Mouse (Mus musculus) spleen, postnatal 14 days (tissue): ENCODE results near the gene Tmem132d.

Source experiments
- DNase-seq, 2 experiments: peaks; one replicate each; pipeline ENCODE4 v3.0.0; 2021 to 2022; ENCODE audit warnings: low spot score in 2 of 2

The Tmem132d gene

DNA sequence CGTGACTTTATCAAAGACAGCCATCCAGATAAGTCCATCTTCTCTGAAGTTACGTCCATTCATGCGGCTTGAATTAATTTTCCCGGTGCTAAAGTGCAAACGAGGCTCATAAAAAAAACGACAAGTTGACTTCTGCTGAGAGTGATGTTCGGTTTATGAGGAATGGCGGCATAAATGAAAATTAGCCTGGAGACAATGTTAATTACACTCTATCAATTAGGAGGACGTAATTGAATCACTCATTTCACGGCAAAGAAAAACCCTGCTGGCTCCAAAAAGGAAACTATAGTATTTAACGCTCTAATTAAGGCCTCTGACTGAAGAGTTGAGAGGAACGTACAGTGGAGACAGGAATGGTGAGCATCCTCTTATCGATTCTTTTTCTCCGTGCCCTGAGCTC lies 503.2 kb downstream of the Tmem132d start:
- DNase-seq, result no peak

- no peak for DNase-seq
Measured at GRCm38 (mm10) chr5:127926686-127927085, 506.2 kb downstream of the Tmem132d start.

- DNase-seq, result no peak
Measured at GRCm38 (mm10) chr5:127924106-127924505, 508.8 kb downstream of the Tmem132d start.

DNA sequence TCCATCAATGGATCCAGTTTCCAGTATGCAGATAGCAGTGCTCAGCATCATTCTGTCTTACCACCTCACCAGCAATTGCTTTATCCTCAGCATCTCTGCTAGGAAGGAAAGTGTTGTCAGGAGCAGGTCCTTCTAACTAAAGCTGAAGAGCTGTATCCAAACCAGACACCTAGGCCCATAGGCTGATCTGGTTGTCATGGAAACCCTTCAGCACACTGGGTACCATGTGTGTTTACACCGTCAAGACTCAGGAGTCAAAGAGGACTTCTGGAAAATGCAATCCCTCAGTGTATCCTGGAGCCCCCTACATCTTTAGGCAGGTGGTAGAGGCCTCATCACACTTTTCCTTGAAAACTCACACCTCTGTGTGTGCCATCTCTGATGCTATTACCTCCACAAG lies 513.7 kb downstream of the Tmem132d start:
- no peak for DNase-seq

DNA sequence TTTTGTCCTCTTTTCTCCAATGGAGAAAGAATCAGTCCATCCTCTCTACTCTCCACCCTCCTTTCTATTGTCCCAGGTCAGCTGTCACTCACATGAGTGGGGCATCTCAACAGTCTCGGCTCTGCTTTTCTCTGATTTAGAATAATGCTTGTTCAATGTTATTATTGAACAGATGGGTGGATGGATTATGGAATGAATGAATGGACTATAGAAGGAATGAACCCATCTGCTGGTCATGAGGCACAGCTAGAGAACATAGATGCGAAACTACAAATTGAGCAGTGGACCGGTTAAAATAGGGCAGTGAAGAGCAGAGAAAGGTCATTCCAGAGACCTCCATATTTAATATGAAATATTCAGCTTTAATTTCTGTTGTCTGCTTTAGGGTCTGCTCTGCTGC lies 514.5 kb downstream of the Tmem132d start:
- no peak for DNase-seq

GRCm38 (mm10) chr5:127914157-127914556 lies 518.7 kb downstream of the Tmem132d start:
- DNase-seq, result no peak

GRCm38 (mm10) chr5:127911603-127912002 lies 521.3 kb downstream of the Tmem132d start:
- no peak for DNase-seq

DNA sequence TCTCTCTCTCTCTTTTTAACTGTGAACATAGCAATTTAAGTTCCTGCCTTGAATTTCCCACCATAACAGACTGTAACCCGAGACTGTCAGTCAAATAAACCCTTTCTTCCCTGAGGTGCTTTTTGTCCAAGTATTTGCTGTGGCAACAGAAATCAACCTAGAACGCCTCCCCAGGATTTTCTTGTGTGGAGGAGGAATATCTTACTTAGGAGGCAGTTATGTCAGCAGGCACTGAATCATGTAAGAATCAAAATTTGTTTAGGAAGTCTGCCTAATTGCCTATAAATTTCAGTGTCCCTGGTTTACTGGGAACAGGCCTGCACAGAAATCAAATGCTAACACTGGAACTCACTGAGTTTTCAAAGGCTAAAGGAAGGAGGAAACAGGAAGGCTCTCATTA lies 522.5 kb downstream of the Tmem132d start:
- DNase-seq, result no peak

DNA sequence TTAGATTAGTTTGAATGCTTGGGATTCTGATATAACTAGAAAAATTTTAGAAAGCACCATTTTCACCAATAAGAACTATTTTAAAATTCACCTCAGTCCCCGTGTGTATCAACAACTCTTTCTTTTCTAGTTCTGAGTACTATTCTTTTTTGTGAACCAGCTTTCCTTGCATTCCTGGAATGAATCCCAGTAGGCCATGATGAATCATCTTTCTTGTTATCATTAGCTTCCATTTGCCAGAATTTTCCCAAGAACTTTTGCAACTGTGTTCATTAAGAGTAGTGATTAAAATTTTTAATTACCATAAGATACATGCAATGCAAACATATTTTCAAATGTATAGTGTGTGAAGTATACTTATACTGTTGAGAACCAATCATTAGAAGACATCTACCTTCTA lies 537.7 kb downstream of the Tmem132d start:
- no peak for DNase-seq

DNA sequence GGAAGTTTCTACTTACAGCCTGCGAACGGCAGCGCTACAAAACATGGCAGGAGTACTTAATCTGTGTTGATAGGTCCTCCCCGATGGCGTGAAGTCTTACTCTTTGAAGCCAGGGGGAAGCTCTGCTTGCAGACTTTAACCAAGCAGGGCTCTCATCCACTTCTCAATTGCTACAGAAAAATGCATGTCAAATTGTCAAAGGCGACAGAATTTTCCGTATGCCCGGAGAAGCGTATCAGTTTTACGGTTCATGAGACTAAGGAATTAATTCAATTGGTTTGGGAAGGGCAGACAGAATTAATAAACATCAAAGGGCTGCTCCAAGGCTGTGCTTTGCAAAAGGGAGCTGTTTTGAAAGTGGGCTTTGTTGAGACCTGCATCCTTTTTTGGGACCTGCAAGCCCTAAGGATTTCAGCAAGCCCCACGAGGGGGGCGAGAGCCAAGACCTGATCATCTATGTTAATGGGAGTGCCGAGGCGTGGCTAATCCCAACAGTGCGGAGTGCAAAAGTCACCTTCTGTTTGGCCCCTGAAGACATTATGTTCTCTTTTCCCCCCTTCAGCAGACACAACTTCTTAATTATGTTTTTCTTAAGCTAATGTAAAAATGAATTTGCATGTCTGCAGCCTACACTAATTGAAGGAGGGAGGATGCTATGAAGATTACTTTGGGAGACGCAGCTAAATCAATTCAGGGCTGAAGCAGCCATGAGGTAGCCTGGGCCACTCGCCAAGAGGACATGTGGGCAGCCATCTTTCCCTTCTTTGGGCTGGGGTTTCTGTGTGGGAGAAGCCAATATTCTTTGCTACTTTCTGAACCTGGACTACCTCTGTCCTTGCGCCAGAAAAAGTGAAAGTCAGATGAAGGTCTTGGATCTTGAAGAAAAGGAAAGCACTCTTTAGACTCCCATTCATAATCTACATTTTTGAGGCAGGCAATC lies 547.0 kb downstream of the Tmem132d start:
- no peak for DNase-seq

- no peak for DNase-seq
Measured at GRCm38 (mm10) chr5:127883021-127883420, 549.9 kb downstream of the Tmem132d start.

DNA sequence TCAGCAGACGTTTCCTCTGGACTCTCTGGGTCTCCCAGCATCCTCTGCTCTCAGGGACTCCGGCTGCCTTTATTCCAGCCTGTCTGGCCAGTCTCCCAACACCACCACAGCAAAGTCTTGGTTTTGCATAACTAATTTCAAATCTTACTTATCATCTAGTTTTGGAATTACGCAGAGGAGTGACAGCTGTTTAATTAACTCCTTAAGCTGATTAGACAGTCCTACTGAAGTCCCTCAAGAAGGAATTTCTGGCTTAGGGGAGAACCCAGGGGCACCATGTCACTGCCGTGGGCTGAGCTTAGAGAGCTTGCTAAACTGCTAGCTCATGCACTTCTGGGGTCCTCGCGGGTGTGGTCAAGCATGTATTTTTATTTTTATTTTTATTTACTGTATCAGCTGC lies 558.4 kb downstream of the Tmem132d start:
- DNase-seq, result no peak

DNA sequence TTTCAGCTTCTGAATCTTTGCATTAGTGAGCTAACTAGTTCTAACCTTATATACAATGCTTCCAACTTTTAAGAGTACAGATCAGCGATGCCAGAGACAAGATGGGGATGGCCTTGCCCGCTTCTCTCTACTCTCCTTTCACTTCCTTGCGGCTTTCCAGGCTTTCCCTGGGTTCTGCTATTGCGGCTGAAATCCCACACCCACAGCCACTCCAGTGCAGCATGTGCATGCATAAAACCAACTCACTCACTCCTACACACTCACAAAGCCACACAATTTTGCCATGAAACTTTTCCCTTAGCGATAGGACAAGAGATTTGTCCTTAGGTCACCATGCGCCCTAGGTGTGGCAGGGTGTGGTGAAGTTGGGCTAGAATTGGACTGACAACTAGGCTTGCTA lies 567.7 kb downstream of the Tmem132d start:
- DNase-seq, result no peak

- DNase-seq, result no peak
Measured at GRCm38 (mm10) chr5:127859719-127860118, 573.2 kb downstream of the Tmem132d start.

GRCm38 (mm10) chr5:127852305-127852704 lies 580.6 kb downstream of the Tmem132d start:
- no peak for DNase-seq

DNA sequence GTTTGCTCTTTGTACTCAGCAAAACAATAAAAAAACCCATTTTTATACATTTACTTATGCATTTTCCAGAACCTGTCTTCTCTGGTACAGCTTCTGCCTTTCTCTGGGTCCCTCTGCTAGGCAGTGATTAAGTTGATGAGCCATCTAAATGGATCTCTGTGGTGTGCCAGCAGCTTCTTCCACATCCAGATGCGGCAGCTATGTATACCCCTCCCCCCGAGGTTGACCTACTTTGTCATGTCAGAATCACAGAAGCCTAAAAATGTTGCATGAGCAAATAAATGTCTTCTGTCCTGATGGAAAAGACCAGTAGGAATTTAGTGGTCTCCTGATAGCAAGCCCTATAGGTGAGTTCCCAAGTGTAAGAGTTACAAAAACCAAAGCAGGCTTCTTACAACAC lies 601.1 kb downstream of the Tmem132d start:
- no peak for DNase-seq

GRCm38 (mm10) chr5:127830831-127831230 lies 602.0 kb downstream of the Tmem132d start:
- no peak for DNase-seq

GRCm38 (mm10) chr5:127828756-127829155 lies 604.1 kb downstream of the Tmem132d start:
- no peak for DNase-seq

DNA sequence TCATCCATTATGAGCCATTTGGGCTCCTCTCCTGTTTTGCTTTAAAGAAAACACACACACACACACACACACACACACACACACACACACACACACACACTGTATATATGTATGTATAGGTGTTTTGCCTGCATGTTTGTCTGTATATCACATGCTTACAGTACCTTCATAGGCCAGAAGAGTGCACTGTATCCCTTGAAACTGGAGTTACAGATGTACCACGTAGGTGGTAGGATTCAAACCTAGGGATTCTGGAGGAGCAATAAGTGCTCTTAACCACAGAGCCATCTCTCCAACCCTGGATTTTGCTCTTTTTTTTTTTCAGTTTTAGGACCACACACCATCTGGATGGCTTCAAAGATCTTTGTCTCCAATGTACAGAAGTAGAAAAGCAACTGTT lies 610.9 kb downstream of the Tmem132d start:
- DNase-seq, result no peak

DNA sequence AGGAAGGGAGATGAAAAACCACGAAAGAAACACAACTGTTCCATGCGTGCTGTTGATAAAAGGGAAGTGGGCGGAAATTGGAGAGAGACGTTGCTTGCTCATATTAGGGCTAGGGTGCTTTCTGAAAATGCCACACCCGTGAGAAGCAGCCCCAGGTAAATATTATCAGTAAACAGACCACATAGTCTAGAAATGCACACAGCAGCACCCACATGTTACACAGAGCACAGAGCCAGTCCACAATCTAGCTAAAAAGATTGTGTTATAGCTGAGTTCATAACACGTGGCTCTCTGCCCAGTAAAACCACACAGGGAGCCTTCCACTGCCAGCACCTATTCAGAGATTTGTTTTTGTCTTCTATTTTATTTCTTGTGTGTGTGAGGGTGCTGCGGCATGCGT lies 617.6 kb downstream of the Tmem132d start:
- DNase-seq, result no peak

DNA sequence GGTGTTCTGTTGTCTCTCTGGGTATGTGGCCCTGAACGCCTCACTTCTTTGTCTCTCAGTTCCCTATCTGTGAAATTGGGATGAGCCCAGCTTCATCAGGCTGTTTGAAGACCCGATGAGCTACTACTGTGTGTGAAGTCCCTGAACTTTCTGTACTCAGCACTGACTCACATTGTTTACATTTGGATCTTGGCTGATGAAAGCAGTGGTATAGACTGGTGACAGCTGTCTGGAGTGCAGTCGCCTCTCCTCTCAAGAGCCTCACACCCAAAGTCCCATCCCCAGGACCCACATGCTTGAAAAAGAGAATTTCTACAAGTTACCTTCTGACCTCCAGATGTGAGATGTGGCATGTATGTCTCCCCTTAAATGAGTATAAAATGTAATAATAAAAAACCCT lies 625.5 kb downstream of the Tmem132d start:
- no peak for DNase-seq

DNA sequence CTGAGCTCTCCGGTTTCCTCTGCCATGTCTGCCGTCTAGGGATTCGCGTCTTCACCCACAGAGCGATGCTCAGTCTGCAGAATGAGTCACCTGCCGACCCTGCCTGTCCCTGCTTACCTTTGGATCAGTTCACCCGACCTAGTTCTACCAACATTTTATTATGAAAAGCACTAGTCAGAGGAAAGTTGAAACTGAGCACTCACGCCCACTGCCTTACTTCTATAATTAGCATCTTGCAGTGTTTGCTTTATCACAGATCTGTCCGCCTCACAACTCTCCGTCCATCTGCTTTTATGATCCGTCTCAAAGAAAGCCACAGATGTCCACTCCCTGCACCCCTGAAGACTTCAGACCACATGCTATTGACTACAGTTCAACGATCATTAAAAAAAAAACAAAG lies 626.0 kb downstream of the Tmem132d start:
- no peak for DNase-seq

GRCm38 (mm10) chr5:127800907-127801306 lies 632.0 kb downstream of the Tmem132d start:
- DNase-seq, result no peak

DNA sequence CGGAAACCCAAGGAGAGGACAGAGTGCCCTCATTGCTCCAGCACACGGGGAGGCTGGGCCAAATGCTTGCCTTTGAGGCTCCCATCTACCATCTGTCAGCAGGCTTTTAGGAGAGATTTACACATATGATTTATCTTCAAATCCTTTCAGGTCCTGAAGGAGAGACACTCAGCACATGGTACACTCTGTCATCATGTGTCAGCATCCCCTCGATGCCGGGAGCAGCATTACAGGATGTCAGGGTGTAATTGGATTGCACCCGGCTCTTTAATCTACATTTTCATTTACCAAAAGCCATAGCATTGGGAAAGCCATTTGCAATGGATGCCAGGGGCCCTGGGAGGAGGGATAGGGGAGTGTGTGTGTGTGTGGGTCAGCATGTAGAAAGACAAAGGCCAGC lies 651.7 kb downstream of the Tmem132d start:
- DNase-seq, result no peak
